Mouse (Mus musculus): Measurements from ENCODE around the gene Mdk. TPM values are rescaled to one million over a fixed set of nuclear protein-coding genes. Genes with fewer than 3 reads are reported as not detected.

Mdk gene
- polyA plus RNA-seq, 1 experiment from 2014 or later = 347 TPM

DNA sequence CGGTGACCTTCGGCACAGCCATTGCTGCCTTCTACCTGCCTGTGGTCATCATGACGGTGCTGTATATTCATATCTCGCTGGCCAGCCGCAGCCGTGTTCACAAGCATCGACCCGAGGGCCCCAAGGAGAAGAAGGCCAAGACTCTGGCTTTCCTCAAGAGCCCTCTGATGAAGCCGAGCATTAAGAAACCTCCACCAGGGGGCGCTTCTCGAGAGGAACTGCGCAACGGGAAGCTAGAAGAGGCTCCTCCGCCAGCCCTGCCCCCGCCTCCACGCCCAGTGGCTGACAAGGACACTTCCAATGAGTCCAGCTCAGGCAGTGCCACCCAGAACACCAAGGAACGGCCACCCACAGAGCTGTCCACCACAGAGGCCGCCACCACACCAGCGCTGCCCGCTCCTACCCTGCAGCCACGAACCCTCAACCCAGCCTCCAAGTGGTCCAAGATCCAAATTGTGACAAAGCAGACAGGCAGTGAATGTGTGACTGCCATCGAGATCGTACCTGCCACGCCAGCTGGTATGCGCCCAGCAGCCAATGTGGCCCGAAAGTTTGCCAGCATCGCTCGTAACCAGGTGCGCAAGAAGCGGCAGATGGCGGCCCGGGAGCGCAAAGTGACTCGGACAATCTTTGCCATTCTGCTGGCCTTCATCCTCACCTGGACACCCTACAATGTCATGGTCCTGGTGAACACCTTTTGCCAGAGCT lies 4.1 kb downstream of the Mdk start:
- no peaks in the 10 kb centered on the region for H3K36me3 ChIP-seq
- H3K4me3 ChIP-seq = no peak overlapping the region
- WGBS = 46% methylated on average over 34 of the region's 34 CpGs
- peaks cover 48% of the 10 kb centered on the region for H3K4me1 ChIP-seq
- H3K4me2 ChIP-seq (replicated peaks) = no peak overlapping the region
- no peak overlapping the region for H3K27ac ChIP-seq (replicated peaks)
- ATAC-seq (replicated peaks) = no peak
- no peaks in the 10 kb centered on the region for H3K9me3 ChIP-seq
- H3K27me3 ChIP-seq = peaks cover 18% of the 10 kb centered on the region
- H3K9ac ChIP-seq (replicated peaks) = no peak overlapping the region

DNA sequence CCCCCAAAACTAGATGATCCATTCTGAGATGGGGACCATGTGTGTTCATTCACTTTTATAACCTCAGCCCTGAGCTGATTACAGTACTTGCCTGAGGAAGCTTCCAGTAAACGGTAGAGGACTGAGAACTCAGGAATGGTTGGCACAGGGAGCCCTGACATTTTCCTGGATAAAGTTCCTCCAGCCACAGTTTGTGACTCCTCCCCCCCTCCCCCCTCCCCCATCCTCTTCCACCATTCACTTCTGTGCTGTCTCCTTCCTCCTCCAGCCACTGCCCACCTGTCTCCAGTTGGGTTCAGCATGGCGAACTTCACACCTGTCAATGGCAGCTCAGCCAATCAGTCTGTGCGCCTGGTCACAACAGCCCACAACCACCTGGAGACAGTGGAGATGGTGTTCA lies 5.1 kb downstream of the Mdk start, which contains the start of gene Chrm4:
TSS of gene Chrm4 (plus strand) at position 301 of the 400 bp plus-strand sequence.
- H3K9me3 ChIP-seq = no peaks in the 10 kb centered on the region
- WGBS = 95% methylated on average over 3 of the region's 3 CpGs
- no peak within 1 kb of the TSS for H3K4me2 ChIP-seq (replicated peaks)
- H3K4me3 ChIP-seq = no peak within 1 kb of the TSS
- no peaks in the 10 kb centered on the region for H3K36me3 ChIP-seq
- peaks cover 28% of the 10 kb centered on the region for H3K27me3 ChIP-seq
- ATAC-seq (replicated peaks) = no peak
- peaks cover 49% of the 10 kb centered on the region for H3K4me1 ChIP-seq
- H3K27ac ChIP-seq (replicated peaks) = no peak within 1 kb of the TSS
- no peak within 1 kb of the TSS for H3K9ac ChIP-seq (replicated peaks)

DNA sequence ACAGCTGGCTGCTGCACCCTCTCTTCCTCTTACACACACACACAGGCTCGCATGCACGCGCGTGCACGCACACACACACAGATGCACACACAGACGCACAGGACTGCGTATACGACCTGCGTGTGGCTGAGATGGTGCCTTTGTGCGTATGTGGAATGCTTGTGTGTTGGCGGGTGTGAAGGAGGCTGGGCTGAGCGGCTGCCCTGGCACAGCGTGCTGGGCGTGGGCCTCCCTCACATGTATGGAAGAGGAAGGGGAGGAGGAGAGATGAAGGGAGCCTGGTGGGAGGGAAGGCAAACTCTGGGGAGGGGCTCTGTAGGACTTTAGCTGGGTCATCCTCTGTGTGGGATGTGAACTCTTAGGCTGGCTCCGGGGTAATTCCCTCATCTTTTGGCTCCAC lies 6.7 kb downstream of the Mdk start:
- no peak for ATAC-seq (replicated peaks)
- no peak overlapping the region for H3K9ac ChIP-seq (replicated peaks)
- 77% methylated on average over 15 of the region's 15 CpGs for WGBS

DNA sequence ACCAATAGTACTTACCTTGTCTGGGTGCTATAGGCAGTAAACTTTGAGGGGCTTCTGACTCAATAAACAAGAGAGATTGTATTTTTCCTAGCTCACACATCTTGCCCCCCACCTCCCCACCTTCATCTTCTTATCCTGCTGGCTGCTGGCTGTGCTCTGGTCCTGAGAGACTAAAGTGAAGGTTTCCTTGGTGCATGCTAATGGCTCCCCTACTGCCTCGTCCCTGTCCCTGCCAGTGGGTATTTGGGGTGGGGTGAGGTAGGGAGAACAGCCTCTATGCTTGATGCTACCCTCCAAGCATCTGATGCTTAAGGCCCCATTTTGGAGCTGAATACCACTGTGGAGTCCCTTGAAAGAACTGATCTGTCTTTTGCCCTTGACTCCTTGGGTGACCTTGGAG lies 7.4 kb downstream of the Mdk start:
- no peak for ATAC-seq (replicated peaks)
- Histone ChIP-seq H3K27ac (replicated peaks) (no peak overlapping the region), H3K36me3 (no peaks in the 10 kb centered on the region), H3K4me2 (replicated peaks) (no peak overlapping the region), H3K4me3 (no peak overlapping the region), H3K4me1 (peaks cover 40% of the 10 kb centered on the region), H3K27me3 (peaks cover 38% of the 10 kb centered on the region), H3K9me3 (no peaks in the 10 kb centered on the region), H3K9ac (replicated peaks) (no peak overlapping the region)
- WGBS = 66% methylated on average over 1 of the region's 1 CpGs

More for the DNA sequence above, 6.7 kb downstream of the Mdk start:
- Histone ChIP-seq H3K27me3 (peaks cover 38% of the 10 kb centered on the region), H3K4me2 (replicated peaks) (no peak overlapping the region), H3K27ac (replicated peaks) (no peak overlapping the region), H3K4me3 (no peak overlapping the region), H3K4me1 (peaks cover 47% of the 10 kb centered on the region), H3K36me3 (no peaks in the 10 kb centered on the region), H3K9me3 (no peaks in the 10 kb centered on the region)

DNA sequence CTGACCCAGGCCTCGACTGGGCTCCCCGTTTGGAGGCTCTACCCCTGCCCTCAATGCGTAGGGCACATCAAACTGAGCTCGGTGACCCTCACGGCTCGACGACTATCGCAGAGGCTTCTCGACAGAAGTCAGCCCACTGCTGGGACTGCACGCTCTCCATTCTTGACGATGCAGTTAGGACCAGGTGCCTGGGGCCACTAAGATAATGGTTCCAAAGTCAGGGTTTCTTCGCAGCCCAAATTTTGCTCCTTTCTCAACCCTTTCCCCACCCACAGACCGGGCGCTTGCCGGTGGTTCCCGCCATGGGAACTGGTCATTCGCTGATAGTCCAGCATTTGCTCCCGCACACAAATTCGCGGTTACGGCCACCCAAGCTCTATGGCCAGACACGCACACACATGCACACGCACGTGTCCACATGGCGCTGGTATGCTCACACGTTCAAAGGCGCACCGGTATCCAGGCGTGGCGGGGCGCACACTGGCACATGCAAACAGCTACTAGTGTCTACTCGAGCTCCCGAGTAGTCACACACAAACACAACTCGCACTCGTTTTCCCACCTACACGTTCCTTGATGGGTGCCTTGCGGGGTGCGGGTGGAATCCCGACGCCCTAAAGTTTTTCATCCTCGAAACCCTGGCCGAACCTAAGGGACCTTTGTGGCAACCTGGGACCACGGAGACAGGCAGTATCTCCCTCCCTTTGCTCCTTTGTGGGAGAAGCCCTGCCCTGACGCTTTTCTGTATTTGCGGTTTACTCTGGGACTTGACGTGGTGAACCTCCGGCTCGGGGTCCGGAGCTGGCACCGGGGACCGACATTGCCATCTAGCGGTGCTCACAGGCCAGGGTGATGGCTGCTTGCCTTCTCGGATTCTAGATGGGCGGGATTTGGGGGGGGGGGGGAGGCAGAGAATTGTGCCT lies 8.4 kb downstream of the Mdk start:
- ATAC-seq (replicated peaks) = no peak
- peaks cover 38% of the 10 kb centered on the region for H3K27me3 ChIP-seq
- no peaks in the 10 kb centered on the region for H3K9me3 ChIP-seq
- H3K36me3 ChIP-seq = no peaks in the 10 kb centered on the region
- 5% methylated on average over 54 of the region's 54 CpGs for WGBS
- H3K9ac ChIP-seq (replicated peaks) = peak overlapping the region; percentile 29
- H3K4me3 ChIP-seq = peak overlapping the region; percentile 64
- H3K4me2 ChIP-seq (replicated peaks) = peak overlapping the region; percentile 73
- H3K4me1 ChIP-seq = peaks cover 35% of the 10 kb centered on the region
- no peak overlapping the region for H3K27ac ChIP-seq (replicated peaks)

DNA sequence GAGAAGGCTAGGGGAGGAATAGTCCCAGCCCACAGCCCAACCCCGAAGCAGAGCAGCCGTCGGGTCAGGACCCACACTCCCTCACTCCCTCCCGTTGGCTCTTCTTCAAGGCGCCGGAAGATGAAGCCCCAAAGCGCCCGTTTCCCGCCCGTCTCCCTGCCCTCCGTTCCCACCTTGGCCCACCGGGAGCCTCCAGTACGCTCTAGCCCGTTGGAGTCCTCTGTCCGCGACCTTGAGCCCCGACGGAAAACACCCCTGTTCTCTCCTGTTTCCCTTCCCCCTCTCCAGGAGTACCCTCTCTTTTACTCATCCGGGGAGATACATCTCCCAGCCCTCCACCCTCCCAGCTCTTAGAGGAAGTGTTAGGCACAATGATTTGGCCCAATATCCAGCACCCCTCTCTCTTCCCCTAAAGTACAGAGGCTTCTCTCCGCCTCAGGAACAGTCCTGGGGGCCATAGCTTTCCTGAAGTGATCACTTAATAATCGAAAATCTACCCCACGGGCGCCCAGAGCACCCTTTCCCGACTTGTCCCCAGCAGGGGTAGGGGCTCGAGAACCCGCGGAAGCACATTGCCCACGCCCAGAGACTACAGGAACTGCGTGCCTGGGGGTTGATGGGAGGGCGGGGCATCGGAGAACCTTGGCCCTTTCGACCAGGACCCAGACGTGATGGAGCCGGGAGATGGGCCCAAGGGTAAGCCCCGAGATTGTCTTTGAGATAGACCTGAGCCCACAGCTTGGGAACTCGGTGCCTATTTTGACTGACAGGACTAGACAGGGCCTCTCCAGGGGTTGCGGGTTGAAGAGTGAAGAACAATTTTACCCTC lies 9.3 kb downstream of the Mdk start:
- Histone ChIP-seq H3K27me3 (peaks cover 38% of the 10 kb centered on the region), H3K9me3 (no peaks in the 10 kb centered on the region), H3K4me3 (peak overlapping the region; percentile 64), H3K9ac (replicated peaks) (peak overlapping the region; percentile 51), H3K4me1 (peaks cover 30% of the 10 kb centered on the region), H3K4me2 (replicated peaks) (peak overlapping the region; percentile 73), H3K27ac (replicated peaks) (no peak overlapping the region), H3K36me3 (peaks cover 6% of the 10 kb centered on the region; the same call in 1 of the 2 replicates)
- 2% methylated on average over 37 of the region's 37 CpGs for WGBS
- ATAC-seq (replicated peaks) = 0 out of 2 replicates have a peak, but pooled peaks have one; percentile 2

DNA sequence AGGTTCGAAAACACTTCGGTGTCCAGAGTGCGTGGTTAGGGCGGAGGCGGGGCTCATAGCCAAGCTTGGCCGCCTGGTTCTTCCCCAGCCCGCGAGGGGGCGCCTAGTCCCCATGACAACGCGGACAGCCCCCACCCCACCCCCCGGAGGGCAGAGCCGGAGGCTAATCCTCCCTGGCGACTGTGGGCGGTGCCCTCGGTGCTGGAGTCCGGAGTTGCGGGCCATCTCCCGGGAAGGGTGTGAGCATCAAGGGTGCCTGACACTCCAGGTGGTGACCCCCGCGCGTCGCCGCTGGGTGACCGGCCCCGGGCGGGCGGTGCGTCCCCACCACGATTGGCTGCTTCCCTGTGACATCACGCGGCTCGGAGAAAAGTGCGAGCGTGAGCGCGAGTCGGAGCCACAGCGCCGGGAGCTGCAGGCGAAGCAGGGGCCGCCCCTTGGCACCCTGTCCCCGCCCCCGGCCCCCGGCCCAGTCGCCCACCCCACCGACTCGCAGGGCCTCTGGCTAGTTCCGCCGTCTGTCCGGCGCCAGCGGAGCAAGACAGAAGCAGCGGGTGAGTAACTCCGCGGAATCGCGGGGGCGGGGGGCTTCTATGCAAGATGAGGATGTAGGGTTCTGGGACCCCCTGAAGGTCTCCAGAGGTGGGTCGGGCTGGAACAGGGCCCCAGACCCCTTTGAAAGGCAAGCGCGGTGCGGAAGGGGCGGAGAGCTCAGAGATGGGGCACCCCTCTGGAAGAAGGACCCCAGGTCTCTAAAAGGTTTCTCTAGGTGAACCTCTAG lies 10.1 kb downstream of the Mdk start:
- Histone ChIP-seq H3K4me1 (peaks cover 30% of the 10 kb centered on the region), H3K9me3 (no peaks in the 10 kb centered on the region), H3K9ac (replicated peaks) (peak overlapping the region; percentile 51), H3K27ac (replicated peaks) (no peak overlapping the region), H3K36me3 (peaks cover 14% of the 10 kb centered on the region; the same call in 1 of the 2 replicates), H3K27me3 (peaks cover 38% of the 10 kb centered on the region), H3K4me2 (replicated peaks) (peak overlapping the region; percentile 73), H3K4me3 (peak overlapping the region; percentile 64)
- under 1% methylated on average over 64 of the region's 64 CpGs for WGBS
- ATAC-seq (replicated peaks) = peak; percentile 75

DNA sequence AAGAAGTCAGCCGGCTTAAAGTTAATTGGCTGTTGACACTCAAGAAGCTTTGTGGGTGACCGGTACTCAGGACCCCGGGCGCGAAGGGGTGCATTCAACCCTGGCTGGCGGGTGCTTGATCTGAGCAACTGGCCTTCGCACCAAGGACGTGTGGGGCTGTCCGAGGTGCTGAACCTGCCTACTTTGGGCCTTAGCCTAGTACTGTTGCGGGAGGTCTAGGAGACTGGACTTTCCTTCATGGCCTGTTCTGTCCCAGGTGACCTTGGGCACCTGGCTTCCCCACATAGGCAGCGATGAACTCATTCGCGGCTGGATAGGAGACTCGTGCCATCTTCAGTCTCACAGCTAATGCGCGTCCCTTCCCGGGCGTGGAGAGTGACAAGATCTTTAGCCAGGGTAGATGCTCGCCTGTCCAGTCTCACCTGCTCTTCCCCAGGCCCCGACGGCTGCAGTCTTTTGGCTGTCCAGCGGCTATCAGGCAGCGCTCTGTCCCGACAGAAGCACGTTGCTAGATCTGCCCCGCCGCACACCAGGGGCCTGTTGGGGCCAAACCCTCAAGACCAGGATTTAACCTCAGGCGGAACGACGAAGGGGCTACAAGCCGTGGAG lies 10.8 kb downstream of the Mdk start:
- peaks cover 30% of the 10 kb centered on the region for H3K4me1 ChIP-seq
- peaks cover 38% of the 10 kb centered on the region for H3K27me3 ChIP-seq
- 4% methylated on average over 31 of the region's 31 CpGs for WGBS
- peak overlapping the region; percentile 73 for H3K4me2 ChIP-seq (replicated peaks)
- peaks cover 14% of the 10 kb centered on the region; the same call in 1 of the 2 replicates for H3K36me3 ChIP-seq
- H3K9ac ChIP-seq (replicated peaks) = peak overlapping the region; percentile 51
- peak; percentile 12 for ATAC-seq (replicated peaks)
- H3K27ac ChIP-seq (replicated peaks) = no peak overlapping the region
- H3K4me3 ChIP-seq = peak overlapping the region; percentile 64
- no peaks in the 10 kb centered on the region for H3K9me3 ChIP-seq

DNA sequence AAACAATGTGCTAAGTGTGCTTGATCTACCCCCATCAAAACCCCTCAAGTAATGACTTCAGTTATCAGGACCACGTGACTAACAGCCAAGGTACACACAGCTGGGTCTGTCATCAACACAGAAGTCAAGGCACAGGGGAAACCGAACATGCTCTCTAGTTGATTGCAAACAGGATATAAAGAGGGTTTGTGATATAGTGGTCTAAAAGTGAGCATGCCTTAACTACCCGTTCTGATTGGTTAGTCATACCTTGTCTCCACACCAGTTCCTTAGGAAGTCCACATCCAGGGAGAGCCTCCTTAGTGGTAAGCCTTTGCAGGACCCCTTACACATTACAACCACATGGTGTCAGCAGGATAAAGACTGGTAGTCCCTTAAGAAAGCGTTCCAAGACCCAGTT lies 12.0 kb downstream of the Mdk start:
- H3K9ac ChIP-seq (replicated peaks) = no peak overlapping the region
- peaks cover 38% of the 10 kb centered on the region for H3K27me3 ChIP-seq
- H3K4me3 ChIP-seq = no peak overlapping the region
- no peak for ATAC-seq (replicated peaks)
- no peak overlapping the region for H3K4me2 ChIP-seq (replicated peaks)
- H3K27ac ChIP-seq (replicated peaks) = no peak overlapping the region
- WGBS = 78% methylated on average over 4 of the region's 4 CpGs
- H3K36me3 ChIP-seq = peaks cover 14% of the 10 kb centered on the region; the same call in 1 of the 2 replicates
- H3K4me1 ChIP-seq = peaks cover 30% of the 10 kb centered on the region
- no peaks in the 10 kb centered on the region for H3K9me3 ChIP-seq

DNA sequence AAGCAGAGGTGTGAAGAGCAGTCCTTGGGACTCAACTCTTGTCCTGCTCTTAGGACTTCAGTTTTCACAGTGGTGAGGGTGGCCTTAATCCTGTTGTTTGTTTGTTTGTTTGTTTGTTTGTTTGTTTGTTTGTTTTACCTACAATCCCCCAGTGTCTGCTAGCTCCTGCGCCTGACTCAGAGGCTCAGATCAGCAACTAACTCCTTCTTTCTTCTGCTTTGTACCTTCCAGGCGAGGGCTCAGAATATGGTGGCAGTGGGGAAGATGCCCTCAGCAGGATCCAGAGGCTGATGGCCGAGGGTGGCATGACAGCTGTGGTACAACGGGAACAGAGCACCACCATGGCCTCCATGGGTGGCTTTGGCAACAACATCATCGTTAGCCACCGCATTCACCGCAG lies 15.0 kb downstream of the Mdk start:
- peaks cover 34% of the 10 kb centered on the region for H3K36me3 ChIP-seq
- H3K27me3 ChIP-seq = peaks cover 12% of the 10 kb centered on the region
- H3K27ac ChIP-seq (replicated peaks) = no peak overlapping the region
- WGBS = 78% methylated on average over 7 of the region's 7 CpGs
- no peak overlapping the region for H3K4me2 ChIP-seq (replicated peaks)
- H3K9ac ChIP-seq (replicated peaks) = no peak overlapping the region
- no peaks in the 10 kb centered on the region for H3K9me3 ChIP-seq
- ATAC-seq (replicated peaks) = no peak
- H3K4me1 ChIP-seq = peaks cover 10% of the 10 kb centered on the region
- no peak overlapping the region for H3K4me3 ChIP-seq

Data from forebrain, embryonic 15.5 days (tissue).